Mouse (Mus musculus) ES-Bruce4 (cell line): ENCODE data around the gene Tnni3k. TPM values are rescaled to one million over a fixed set of nuclear protein-coding genes. Genes with fewer than 3 reads are reported as not detected.

Experiments used
- H3K27ac ChIP-seq: 2 replicates; pipeline ENCODE4 v1.5.1; 2012; ENCODE audit warnings: low read length, inconsistent platforms; ENCODE audit not compliant: insufficient read depth
- H3K27me3 ChIP-seq: 2 replicates; pipeline ENCODE4 v1.6.1; 2012; ENCODE audit warnings: mild to moderate bottlenecking, low read length, inconsistent platforms; ENCODE audit not compliant: control insufficient read depth, poor library complexity, insufficient read depth, severe bottlenecking
- H3K36me3 ChIP-seq: 2 replicates; pipeline ENCODE4 v1.6.1; 2012; ENCODE audit warnings: inconsistent platforms, mild to moderate bottlenecking, low read length, moderate library complexity; ENCODE audit not compliant: control insufficient read depth, poor library complexity, insufficient read depth, severe bottlenecking
- H3K4me1 ChIP-seq: one replicate; pipeline ENCODE4 v1.8.1; 2011; ENCODE audit warnings: low read length; ENCODE audit not compliant: control insufficient read depth, insufficient read depth
- H3K4me3 ChIP-seq: 2 replicates; pipeline ENCODE4 v1.5.1; 2011; ENCODE audit warnings: low read depth, mild to moderate bottlenecking, low read length
- H3K9ac ChIP-seq: 2 replicates; pipeline ENCODE4 v1.6.1; 2012; ENCODE audit warnings: low read depth, mild to moderate bottlenecking, inconsistent platforms; ENCODE audit not compliant: poor library complexity, severe bottlenecking
- H3K9me3 ChIP-seq: replicated peaks from 2 replicates; pipeline ENCODE4 v1.6.1; 2012; ENCODE audit warnings: mild to moderate bottlenecking, low read length, inconsistent platforms; ENCODE audit not compliant: control insufficient read depth, poor library complexity, insufficient read depth, severe bottlenecking
- CTCF ChIP-seq: IDR thresholded peaks from one replicate; pipeline ENCODE4 v1.8.1; 2011; ENCODE audit warnings: low read depth, low read length
- EP300 ChIP-seq: IDR thresholded peaks from 2 replicates; pipeline ENCODE4 v1.6.1; 2011; ENCODE audit warnings: low read depth, low read length; ENCODE audit not compliant: insufficient read depth
- POLR2A ChIP-seq: IDR thresholded peaks from one replicate; pipeline ENCODE4 v1.8.1; 2011; ENCODE audit warnings: low read length; ENCODE audit not compliant: insufficient read depth
- polyA plus RNA-seq: library from polyadenylated mRNA; stranded (reverse); fragments of >200 nt; gene quantifications from 2 replicates; pipeline ENCODE4 v1.2.4, GENCODE M21; 2011; ENCODE audit warnings: low read depth; ENCODE audit not compliant: missing spikeins, insufficient read depth, insufficient read length

The Tnni3k gene
- polyA plus RNA-seq, 1 experiment, result not detected

GRCm38 (mm10) chr3:154771651-154772050, 283.6 kb downstream of the Tnni3k start:
- H3K4me3 ChIP-seq, result no peak overlapping the region
- H3K4me1 ChIP-seq, result peaks cover 3% of the 10 kb centered on the region
- no peaks in the 10 kb centered on the region for H3K27me3 ChIP-seq
- no peaks in the 10 kb centered on the region for H3K36me3 ChIP-seq
- no peak for TF ChIP-seq CTCF
- TF ChIP-seq POLR2A, result no peak
- no peak for TF ChIP-seq EP300
- H3K9ac ChIP-seq, result no peak overlapping the region
- no peak overlapping the region for H3K27ac ChIP-seq
- no peaks in the 10 kb centered on the region for H3K9me3 ChIP-seq

DNA sequence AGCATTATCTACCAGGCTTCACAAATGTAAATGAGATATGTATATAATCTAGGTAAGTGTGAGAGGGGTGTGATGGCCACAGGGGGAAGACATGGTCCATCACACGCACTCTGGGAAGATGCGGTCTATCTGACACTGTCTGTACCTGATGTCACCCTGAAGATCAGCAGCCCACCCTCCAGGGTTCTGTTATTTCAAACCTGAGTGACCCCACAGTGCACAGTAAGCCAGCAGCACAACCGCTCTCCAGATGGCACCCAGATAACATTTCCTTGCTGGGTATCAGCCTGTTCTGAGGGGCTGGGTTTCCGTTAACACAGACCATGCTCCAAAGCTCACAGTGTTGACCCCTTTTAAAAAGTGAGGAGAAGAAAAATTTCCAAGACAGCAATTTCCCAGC, 288.9 kb downstream of the Tnni3k start:
- TF ChIP-seq CTCF (no peak), POLR2A (no peak), EP300 (no peak)
- Histone ChIP-seq H3K9ac (no peak overlapping the region), H3K27me3 (no peaks in the 10 kb centered on the region), H3K4me3 (no peak overlapping the region), H3K27ac (no peak overlapping the region), H3K9me3 (no peaks in the 10 kb centered on the region), H3K4me1 (peaks cover 3% of the 10 kb centered on the region), H3K36me3 (no peaks in the 10 kb centered on the region)

DNA sequence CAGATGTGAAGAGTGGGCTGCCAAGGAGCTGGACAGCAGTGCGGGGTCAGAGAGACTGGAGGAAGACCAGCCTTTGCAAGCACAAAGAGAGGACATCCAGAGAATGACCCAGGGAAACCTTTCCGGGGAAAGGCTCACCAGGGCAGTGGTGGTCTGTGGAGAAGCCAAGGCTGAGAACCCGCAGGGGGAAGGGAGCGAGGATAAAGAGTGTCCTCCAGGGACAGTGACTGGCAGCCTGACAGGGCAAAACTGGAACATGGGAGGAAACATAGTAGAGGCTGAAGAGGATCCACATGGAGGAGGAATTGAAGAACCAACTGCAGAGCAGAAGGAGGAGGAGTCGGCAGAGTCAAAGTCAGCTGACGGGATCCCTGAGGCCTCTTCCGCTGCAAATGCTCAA, 291.1 kb downstream of the Tnni3k start:
- Histone ChIP-seq H3K27ac (no peak overlapping the region), H3K9me3 (no peaks in the 10 kb centered on the region), H3K9ac (no peak overlapping the region), H3K36me3 (no peaks in the 10 kb centered on the region), H3K27me3 (no peaks in the 10 kb centered on the region), H3K4me3 (no peak overlapping the region), H3K4me1 (no peaks in the 10 kb centered on the region)
- TF ChIP-seq POLR2A (no peak), EP300 (no peak)

GRCm38 (mm10) chr3:154763374-154763773, 291.8 kb downstream of the Tnni3k start:
- Histone ChIP-seq H3K9me3 (no peaks in the 10 kb centered on the region), H3K4me3 (no peak overlapping the region), H3K9ac (no peak overlapping the region), H3K4me1 (no peaks in the 10 kb centered on the region), H3K36me3 (no peaks in the 10 kb centered on the region), H3K27me3 (no peaks in the 10 kb centered on the region), H3K27ac (no peak overlapping the region)
- no peak for TF ChIP-seq EP300
- TF ChIP-seq CTCF, result no peak
- no peak for TF ChIP-seq POLR2A

- TF ChIP-seq CTCF, result no peak
- TF ChIP-seq POLR2A, result no peak
- no peak for TF ChIP-seq EP300
- Histone ChIP-seq H3K27me3 (no peaks in the 10 kb centered on the region), H3K36me3 (no peaks in the 10 kb centered on the region), H3K4me3 (no peak overlapping the region), H3K27ac (no peak overlapping the region), H3K9ac (no peak overlapping the region), H3K9me3 (no peaks in the 10 kb centered on the region), H3K4me1 (no peaks in the 10 kb centered on the region)
Observed at GRCm38 (mm10) chr3:154761108-154761507, 294.1 kb downstream of the Tnni3k start.

DNA sequence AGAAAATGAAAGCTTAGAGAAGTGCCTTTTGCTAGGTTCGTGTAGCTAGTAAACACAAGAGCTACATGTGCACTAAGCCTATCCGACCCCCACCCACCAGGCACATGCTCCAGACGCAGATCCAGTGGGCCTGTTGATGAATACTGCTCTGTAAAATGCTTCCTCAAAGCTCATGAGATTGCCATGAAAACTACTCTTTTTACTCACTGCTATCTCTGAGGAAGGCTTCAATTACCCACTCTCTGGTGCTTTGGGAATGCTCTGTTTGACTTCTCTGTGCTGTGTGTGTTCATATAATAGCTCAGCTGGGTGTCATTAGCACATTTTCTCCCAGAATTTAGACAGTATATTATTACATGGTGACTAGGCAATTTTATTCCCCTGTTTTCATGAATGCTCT, 297.1 kb downstream of the Tnni3k start:
- TF ChIP-seq EP300, result no peak
- TF ChIP-seq CTCF, result no peak
- TF ChIP-seq POLR2A, result no peak
- Histone ChIP-seq H3K4me3 (no peak overlapping the region), H3K4me1 (no peaks in the 10 kb centered on the region), H3K36me3 (no peaks in the 10 kb centered on the region), H3K27me3 (no peaks in the 10 kb centered on the region), H3K27ac (no peak overlapping the region), H3K9me3 (no peaks in the 10 kb centered on the region), H3K9ac (no peak overlapping the region)

GRCm38 (mm10) chr3:154755225-154755624, 300.0 kb downstream of the Tnni3k start:
- Histone ChIP-seq H3K9ac (no peak overlapping the region), H3K27ac (no peak overlapping the region), H3K36me3 (no peaks in the 10 kb centered on the region), H3K9me3 (no peaks in the 10 kb centered on the region), H3K4me3 (no peak overlapping the region), H3K4me1 (no peaks in the 10 kb centered on the region), H3K27me3 (no peaks in the 10 kb centered on the region)
- TF ChIP-seq EP300 (no peak), POLR2A (no peak), CTCF (no peak)
